Mouse (Mus musculus) forebrain, embryonic 12.5 days (tissue): ENCODE measurements around the gene Hirip3. TPM values are rescaled to one million over a fixed set of nuclear protein-coding genes. Genes with fewer than 3 reads are reported as not detected.
A peak's percentile ranks its signal among the peaks of the same experiment; 100 is the strongest.
"Not testable (repeated sequence)": the region's sequence is repeated elsewhere in the genome, so short reads cannot be mapped to it uniquely, and the experiment has no call there.

Experiments
- ATAC-seq: fragments of 200-750 bp; cut with Nextera tagmentation; 2 replicates; pipeline ENCODE4 v1.8.0; 2017; ENCODE audit warnings: moderate TSS enrichment; ENCODE audit not compliant: low FRiP score
- H3K27ac ChIP-seq: fragments of 300-500 bp; sonication (generic); 2 replicates; pipeline ENCODE4 v1.5.1; 2016; ENCODE audit warnings: mild to moderate bottlenecking
- H3K27me3 ChIP-seq: fragments of 300-500 bp; sonication (generic); 2 replicates; pipeline ENCODE4 v1.6.1; 2016; ENCODE audit warnings: mild to moderate bottlenecking
- H3K36me3 ChIP-seq: fragments of 300-500 bp; sonication (generic); replicated peaks from 2 replicates; pipeline ENCODE4 v1.6.1; 2016; ENCODE audit warnings: mild to moderate bottlenecking
- H3K4me1 ChIP-seq: fragments of 300-500 bp; sonication (generic); 2 replicates; pipeline ENCODE4 v1.6.1; 2016
- H3K4me2 ChIP-seq: fragments of 300-500 bp; sonication (generic); 2 replicates; pipeline ENCODE4 v1.6.1; 2016; ENCODE audit warnings: mild to moderate bottlenecking, moderate library complexity
- H3K4me3 ChIP-seq: fragments of 300-500 bp; sonication (generic); replicated peaks from 2 replicates; pipeline ENCODE4 v1.5.1; 2016; ENCODE audit warnings: mild to moderate bottlenecking
- H3K9ac ChIP-seq: fragments of 300-500 bp; sonication (generic); 2 replicates; pipeline ENCODE4 v1.6.1; 2016; ENCODE audit warnings: mild to moderate bottlenecking
- H3K9me3 ChIP-seq: fragments of 300-500 bp; sonication (generic); 2 replicates; pipeline ENCODE4 v1.6.1; 2016
- WGBS: fragments of 180-500 bp; shearing (Covaris S2); methylation state at CpG from one replicate; pipeline ENCODE4 v1.1.7; 2016; 5-methylcytosine and 5-hydroxymethylcytosine counted together
- polyA plus RNA-seq: library from polyadenylated mRNA; unstranded; fragments of >200 nt; fragmentation: Nextera tagmentation; extraction: Ambion mirVana; gene quantifications from 2 replicates; pipeline ENCODE4 v1.2.1, GENCODE M21; 2016

Hirip3 gene
- polyA plus RNA-seq, 1 experiment from 2014 or later: 53.3 TPM

- peaks cover 16% of the 10 kb centered on the region for H3K36me3 ChIP-seq
- no peak overlapping the region for H3K9ac ChIP-seq
- no peak overlapping the region for H3K27ac ChIP-seq
- H3K9me3 ChIP-seq: no peaks in the 10 kb centered on the region
- no peak overlapping the region for H3K4me2 ChIP-seq
- no peaks in the 10 kb centered on the region for H3K27me3 ChIP-seq
- peaks cover under 1% of the 10 kb centered on the region; the same call in 1 of the 2 replicates for H3K4me1 ChIP-seq
- no peak overlapping the region for H3K4me3 ChIP-seq
- 51% methylated on average over 7 of the region's 7 CpGs for WGBS
- ATAC-seq: no peak
Observed at GRCm38 (mm10) chr7:126888852-126889251, 27.1 kb downstream of the Hirip3 start.

- Histone ChIP-seq H3K27me3 (no peaks in the 10 kb centered on the region), H3K9ac (peak overlapping the region; percentile 21; the same call in 1 of the 2 replicates), H3K27ac (no peak overlapping the region), H3K4me3 (no peak overlapping the region), H3K4me2 (0 out of 2 replicates have a peak overlapping the region, but pooled peaks have one; percentile 74), H3K4me1 (peaks cover 15% of the 10 kb centered on the region), H3K9me3 (no peaks in the 10 kb centered on the region), H3K36me3 (0 out of 2 replicates have a peak, but pooled peaks cover under 1% of the 10 kb centered on the region)
- 82% methylated on average over 5 of the region's 5 CpGs for WGBS
- no peak for ATAC-seq
Observed at GRCm38 (mm10) chr7:126896912-126897311, 35.1 kb downstream of the Hirip3 start.

- no peaks in the 10 kb centered on the region for H3K36me3 ChIP-seq
Observed at GRCm38 (mm10) chr7:126897390-126898101, 35.8 kb downstream of the Hirip3 start.

GRCm38 (mm10) chr7:126898102-126898990, 36.6 kb downstream of the Hirip3 start:
- 12% methylated on average over 37 of the region's 37 CpGs for WGBS
- Histone ChIP-seq H3K9me3 (no peaks in the 10 kb centered on the region), H3K9ac (peak overlapping the region; percentile 83), H3K4me2 (peak overlapping the region; percentile 74), H3K36me3 (no peaks in the 10 kb centered on the region), H3K27ac (peak overlapping the region; percentile 79), H3K27me3 (no peaks in the 10 kb centered on the region), H3K4me3 (peak overlapping the region; percentile 62), H3K4me1 (peaks cover 15% of the 10 kb centered on the region)
- peak; percentile 97 for ATAC-seq

More at GRCm38 (mm10) chr7:126897390-126898101, 35.8 kb downstream of the Hirip3 start:
- H3K9ac ChIP-seq: peak overlapping the region; percentile 83
- peak; percentile 49; the same call in 1 of the 2 replicates for ATAC-seq
- H3K4me1 ChIP-seq: peaks cover 15% of the 10 kb centered on the region
- 27% methylated on average over 16 of the region's 16 CpGs for WGBS
- H3K4me2 ChIP-seq: peak overlapping the region; percentile 74
- H3K27me3 ChIP-seq: no peaks in the 10 kb centered on the region
- H3K27ac ChIP-seq: peak overlapping the region; percentile 79
- H3K9me3 ChIP-seq: no peaks in the 10 kb centered on the region
- H3K4me3 ChIP-seq: peak overlapping the region; percentile 62

GRCm38 (mm10) chr7:126899781-126900180, 38.0 kb downstream of the Hirip3 start:
- ATAC-seq, H3K27ac ChIP-seq, H3K9me3 ChIP-seq, H3K4me2 ChIP-seq, H3K36me3 ChIP-seq, H3K4me3 ChIP-seq, H3K27me3 ChIP-seq, H3K9ac ChIP-seq: not testable (repeated sequence)
- 95% methylated on average over 8 of the region's 9 CpGs for WGBS
- peaks cover 15% of the 10 kb centered on the region for H3K4me1 ChIP-seq

GRCm38 (mm10) chr7:126905590-126905989, 43.8 kb downstream of the Hirip3 start:
- no peaks in the 10 kb centered on the region for H3K36me3 ChIP-seq
- H3K4me1 ChIP-seq: no peaks in the 10 kb centered on the region
- no peaks in the 10 kb centered on the region for H3K9me3 ChIP-seq
- H3K27me3 ChIP-seq: no peaks in the 10 kb centered on the region
- no peak for ATAC-seq
- H3K27ac ChIP-seq: no peak overlapping the region
- H3K4me2 ChIP-seq: no peak overlapping the region
- H3K4me3 ChIP-seq: no peak overlapping the region
- 81% methylated on average over 3 of the region's 3 CpGs for WGBS
- H3K9ac ChIP-seq: no peak overlapping the region

DNA sequence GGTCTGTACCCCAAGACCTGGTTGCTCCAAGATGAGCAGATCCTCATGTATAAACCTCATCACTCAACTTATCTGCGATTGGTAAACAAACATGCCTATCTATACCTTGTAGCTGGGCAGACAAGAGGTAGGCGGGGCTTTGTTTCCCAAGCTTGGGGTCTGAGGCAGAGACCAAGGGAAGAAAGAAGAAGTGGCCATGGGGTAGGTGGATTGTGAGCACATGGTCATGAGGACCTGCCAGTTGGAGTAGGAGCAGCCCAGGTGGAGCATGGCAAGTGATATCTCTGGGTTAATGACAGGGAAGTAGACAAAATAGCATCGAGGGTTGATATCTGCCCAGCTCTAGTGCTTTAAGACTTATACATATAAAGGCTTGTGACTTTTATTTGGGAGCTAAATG, 53.1 kb downstream of the Hirip3 start:
- H3K4me3 ChIP-seq: no peak overlapping the region
- H3K27ac ChIP-seq: no peak overlapping the region
- no peak for ATAC-seq
- no peaks in the 10 kb centered on the region for H3K36me3 ChIP-seq
- H3K27me3 ChIP-seq: peaks cover 4% of the 10 kb centered on the region; the same call in 1 of the 2 replicates
- H3K9me3 ChIP-seq: no peaks in the 10 kb centered on the region
- 92% methylated on average over 3 of the region's 3 CpGs for WGBS
- no peak overlapping the region for H3K9ac ChIP-seq
- H3K4me2 ChIP-seq: no peak overlapping the region
- no peaks in the 10 kb centered on the region for H3K4me1 ChIP-seq

Other genes with a start within 250 kb of the Hirip3 start
- 3.1 and 3.8 TPM in 2 replicates for gene Nupr1, start 231.1 kb upstream of the Hirip3 start, polyA plus RNA-seq
- 39.4 and 51.2 TPM in 2 replicates for gene Sgf29, start 212.7 kb upstream of the Hirip3 start, polyA plus RNA-seq
- gene Sult1a1, start 185.5 kb upstream of the Hirip3 start, polyA plus RNA-seq: 0.42 and 0.54 TPM in 2 replicates
- gene Bola2, start 166.6 kb upstream of the Hirip3 start, polyA plus RNA-seq: 146 and 157 TPM in 2 replicates
- 14.7 and 14.9 TPM in 2 replicates for gene Slx1b, start 166.2 kb upstream of the Hirip3 start, polyA plus RNA-seq
- 49.1 and 51.0 TPM in 2 replicates for gene Coro1a, start 154.2 kb upstream of the Hirip3 start, polyA plus RNA-seq
- 51.5 and 56.8 TPM in 2 replicates for gene Mapk3, start 102.4 kb upstream of the Hirip3 start, polyA plus RNA-seq
- gene Gdpd3, start 95.6 kb upstream of the Hirip3 start, polyA plus RNA-seq: 1.4 and 1.5 TPM in 2 replicates
- gene Ypel3, start 85.0 kb upstream of the Hirip3 start, polyA plus RNA-seq: 91.8 and 92.7 TPM in 2 replicates
- gene Tbx6, start 80.5 kb upstream of the Hirip3 start, polyA plus RNA-seq: 0.33 and 0.56 TPM in 2 replicates
- 310 and 320 TPM in 2 replicates for gene Ppp4c, start 69.5 kb upstream of the Hirip3 start, polyA plus RNA-seq
- gene Fam57b, start 64.3 kb upstream of the Hirip3 start, polyA plus RNA-seq: 16.2 and 17.6 TPM in 2 replicates
- gene 4930451I11Rik, start 30.3 kb upstream of the Hirip3 start, polyA plus RNA-seq: not detected in 2 replicates
- 5.5 and 6.6 TPM in 2 replicates for gene Doc2a, start 14.6 kb upstream of the Hirip3 start, polyA plus RNA-seq
- 96.5 and 108 TPM in 2 replicates for gene Ino80e, start 405 bp downstream of the Hirip3 start, polyA plus RNA-seq
- gene Taok2, start 22.7 kb downstream of the Hirip3 start, polyA plus RNA-seq: 60.9 and 65.4 TPM in 2 replicates
- gene Tmem219, start 60.9 kb downstream of the Hirip3 start, polyA plus RNA-seq: 23.0 and 25.3 TPM in 2 replicates
- gene Kctd13, start 66.9 kb downstream of the Hirip3 start, polyA plus RNA-seq: 45.3 and 46.4 TPM in 2 replicates
- gene Asphd1, start 87.6 kb downstream of the Hirip3 start, polyA plus RNA-seq: 1.5 TPM in 2 replicates
- 8.6 and 10.5 TPM in 2 replicates for gene Sez6l2, start 88.6 kb downstream of the Hirip3 start, polyA plus RNA-seq
- gene Cdipt, start 113.9 kb downstream of the Hirip3 start, polyA plus RNA-seq: 78.9 and 79.6 TPM in 2 replicates
- 0.86 and 2.0 TPM in 2 replicates for gene Cdiptos, start 114.1 kb downstream of the Hirip3 start, polyA plus RNA-seq
- 4.2 and 4.6 TPM in 2 replicates for gene Mvp, start 152.6 kb downstream of the Hirip3 start, polyA plus RNA-seq
- gene Pagr1b, start 154.5 kb downstream of the Hirip3 start, polyA plus RNA-seq: 0.38 and 0.56 TPM in 2 replicates
- 51.4 and 66.8 TPM in 2 replicates for gene Pagr1a, start 155.4 kb downstream of the Hirip3 start, polyA plus RNA-seq
- gene Gm42742, start 159.1 kb downstream of the Hirip3 start, polyA plus RNA-seq: 53.3 and 75.4 TPM in 2 replicates
- 5.0 and 6.5 TPM in 2 replicates for gene Prrt2, start 159.2 kb downstream of the Hirip3 start, polyA plus RNA-seq
- 95.2 and 113 TPM in 2 replicates for gene Maz, start 165.1 kb downstream of the Hirip3 start, polyA plus RNA-seq
- 163 and 170 TPM in 2 replicates for gene Kif22, start 180.5 kb downstream of the Hirip3 start, polyA plus RNA-seq
- gene Zg16, start 225.4 kb downstream of the Hirip3 start, polyA plus RNA-seq: not detected in 2 replicates
- 0.88 and 0.91 TPM in 2 replicates for gene AI467606, start 229.4 kb downstream of the Hirip3 start, polyA plus RNA-seq